Mouse (Mus musculus) spleen, adult 2 months (tissue): ENCODE measurements around the gene Gm17428.
A peak's percentile ranks its signal among the peaks of the same experiment; 100 is the strongest.

Experiments
- CTCF ChIP-seq: fragments of 200-500 bp; IDR thresholded peaks from 2 replicates; pipeline ENCODE4 v1.5.1; 2011; ENCODE audit warnings: mild to moderate bottlenecking, inconsistent platforms; ENCODE audit not compliant: insufficient read depth, insufficient read length, insufficient replicate concordance; ENCODE audit errors: extremely low read depth
- POLR2A ChIP-seq: fragments of 200-500 bp; IDR thresholded peaks from 2 replicates; pipeline ENCODE4 v1.6.1; 2011; ENCODE audit warnings: low read depth, low read length, inconsistent platforms

DNA sequence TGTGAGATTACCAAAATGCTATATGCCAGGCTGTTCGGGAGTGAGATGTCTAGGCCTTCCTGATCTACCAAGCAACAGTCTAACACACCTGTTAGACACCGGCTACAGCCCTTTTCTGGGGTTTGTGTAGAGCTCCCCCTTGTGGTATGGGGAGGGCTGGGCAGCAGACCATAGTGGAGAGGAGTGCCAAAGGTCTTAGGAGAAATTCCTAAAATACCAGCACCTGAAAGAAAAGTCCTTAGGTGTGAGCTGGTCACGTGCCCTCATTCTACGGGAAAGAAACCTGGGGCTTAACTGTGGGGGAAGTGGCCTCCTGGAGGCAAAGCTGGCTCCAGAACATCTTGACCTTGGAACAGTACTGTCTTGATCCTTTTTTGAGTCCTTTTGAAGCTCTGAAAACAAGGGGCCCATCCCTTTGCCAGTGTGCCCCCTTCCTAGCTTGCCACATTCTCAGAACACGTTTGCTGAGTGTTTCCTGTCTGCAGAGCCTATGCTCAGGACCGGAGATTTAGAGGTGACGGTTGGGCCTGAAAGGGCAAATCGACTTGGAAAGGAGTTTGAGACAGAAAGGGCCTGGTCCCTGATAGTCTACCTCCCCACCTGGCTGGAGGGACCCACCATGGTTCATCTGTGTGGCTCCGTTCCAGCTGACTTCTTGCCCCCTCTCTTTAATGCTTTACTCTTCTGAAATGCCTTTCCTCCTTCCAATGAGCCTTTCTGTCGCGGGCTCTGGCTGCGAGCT, 37.1 kb upstream of the Gm17428 start:
- TF ChIP-seq CTCF (peak; percentile 70; the same call in 1 of the 2 replicates), POLR2A (no peak)
